Mouse (Mus musculus): ENCODE results near the gene Sestd1. TPM values are rescaled to one million over a fixed set of nuclear protein-coding genes. Genes with fewer than 3 reads are reported as not detected.
A peak's percentile ranks its signal among the peaks of the same experiment; 100 is the strongest.

Gene Sestd1
- total and polyA plus RNA-seq, 2 experiments from 2014 or later, result 28.1 to 59.9 TPM

DNA sequence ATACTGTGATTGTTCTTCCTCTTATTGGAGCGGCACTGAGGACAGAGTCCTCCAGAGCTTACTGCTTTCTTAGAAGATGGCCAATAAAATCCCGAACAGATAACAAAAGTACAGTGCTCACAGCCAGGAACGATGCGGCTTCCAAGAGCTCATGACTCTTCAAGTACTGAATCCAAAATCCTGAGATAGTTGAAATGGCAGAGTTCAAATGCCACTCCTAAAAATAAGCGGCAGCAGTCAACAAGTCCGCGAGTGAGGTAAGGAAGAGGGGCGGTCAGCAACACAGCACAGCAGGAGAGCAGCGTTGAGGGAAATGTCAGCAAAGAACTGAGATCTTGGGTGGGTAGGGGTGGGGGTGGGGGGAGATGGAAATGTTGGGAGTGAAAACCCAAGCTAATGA, 32.2 kb upstream of the Sestd1 start:
- Histone ChIP-seq H3K27ac (ENCODE audit: low read depth, low read length) (no peak overlapping the region), H3K9me3 (ENCODE audit: low read length) (no peaks in the 10 kb centered on the region), H3K9ac (no peak overlapping the region), H3K4me3 (ENCODE audit: low read depth, low read length) (no peak overlapping the region), H3K4me1 (ENCODE audit: insufficient read depth) (no peaks in the 10 kb centered on the region; the same call in 1 of the 2 replicates), H3K4me2 (ENCODE audit: low read depth) (no peak overlapping the region), H3K36me3 (ENCODE audit: insufficient read depth) (no peaks in the 10 kb centered on the region), H3K27me3 (ENCODE audit: insufficient read depth, low read length) (no peaks in the 10 kb centered on the region)
- 81% methylated on average over 9 of the region's 9 CpGs for WGBS
- DNase-seq (no peak), ATAC-seq (no peak)
- TF ChIP-seq CTCF (IDR thresholded peaks at IDR 0.05; ENCODE audit: low read depth), result no peak

DNA sequence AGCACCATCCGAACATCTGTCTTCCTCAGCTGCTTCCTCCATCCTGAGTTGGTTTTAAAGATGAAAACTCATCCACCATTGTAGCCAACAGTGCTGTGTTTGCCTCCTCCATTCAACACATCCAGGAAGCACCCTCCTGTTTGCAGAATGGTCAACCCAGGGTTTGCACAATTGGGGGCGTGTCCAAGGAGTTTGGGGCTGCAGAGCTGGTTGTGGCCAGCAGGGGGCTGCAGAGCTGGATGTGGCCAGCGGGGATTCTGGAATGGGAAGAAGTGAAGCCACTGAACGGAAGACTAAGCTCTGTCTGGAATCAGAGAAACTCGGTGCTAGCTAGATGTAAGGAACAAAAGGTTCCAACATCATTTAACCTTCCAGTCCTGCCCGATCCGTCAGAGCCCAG, 28.9 kb upstream of the Sestd1 start:
- Histone ChIP-seq H3K4me2 (ENCODE audit: low read depth) (no peak overlapping the region), H3K36me3 (ENCODE audit: insufficient read depth) (no peaks in the 10 kb centered on the region), H3K9ac (no peak overlapping the region), H3K4me1 (ENCODE audit: insufficient read depth) (no peaks in the 10 kb centered on the region), H3K27ac (ENCODE audit: low read depth, low read length) (no peak overlapping the region), H3K4me3 (ENCODE audit: low read depth, low read length) (no peak overlapping the region), H3K9me3 (ENCODE audit: low read length) (no peaks in the 10 kb centered on the region), H3K27me3 (ENCODE audit: insufficient read depth, low read length) (no peaks in the 10 kb centered on the region)
- no peak for ATAC-seq
- TF ChIP-seq CTCF (IDR thresholded peaks at IDR 0.05; ENCODE audit: low read depth), result peak; percentile 35
- DNase-seq, result no peak
- WGBS, result 55% methylated on average over 7 of the region's 7 CpGs

DNA sequence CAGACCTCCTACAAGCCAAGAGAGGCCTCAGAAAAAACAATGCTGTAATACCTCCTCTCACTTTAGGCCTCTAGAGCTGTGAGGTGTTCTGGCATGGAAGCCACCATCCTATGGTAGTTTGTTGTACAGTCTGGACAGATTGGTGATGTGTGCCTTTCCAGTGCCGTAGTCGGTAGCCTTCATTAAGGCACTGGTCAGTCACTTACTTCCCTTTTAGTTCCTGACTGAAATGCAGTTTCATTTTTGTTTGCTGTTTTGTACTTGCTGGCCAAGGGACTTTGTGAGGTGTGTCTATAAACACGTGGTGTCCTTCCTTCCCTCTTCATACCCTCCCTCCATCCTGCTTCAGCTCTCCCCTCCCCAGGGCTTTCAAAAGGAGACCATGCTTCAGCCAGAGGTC, 24.1 kb upstream of the Sestd1 start:
- no peaks in the 10 kb centered on the region for H3K9me3 ChIP-seq (ENCODE audit: low read length)
- no peak overlapping the region for H3K9ac ChIP-seq
- TF ChIP-seq CTCF (IDR thresholded peaks at IDR 0.05; ENCODE audit: low read depth), result no peak
- H3K4me2 ChIP-seq (ENCODE audit: low read depth), result no peak overlapping the region
- no peak overlapping the region for H3K27ac ChIP-seq (ENCODE audit: low read depth, low read length)
- H3K4me1 ChIP-seq (ENCODE audit: insufficient read depth), result no peaks in the 10 kb centered on the region
- H3K4me3 ChIP-seq (ENCODE audit: low read depth, low read length), result no peak overlapping the region
- no peak for ATAC-seq
- DNase-seq, result no peak
- H3K36me3 ChIP-seq (ENCODE audit: insufficient read depth), result no peaks in the 10 kb centered on the region
- no peaks in the 10 kb centered on the region for H3K27me3 ChIP-seq (ENCODE audit: insufficient read depth, low read length)
- 74% methylated on average over 3 of the region's 3 CpGs for WGBS

DNA sequence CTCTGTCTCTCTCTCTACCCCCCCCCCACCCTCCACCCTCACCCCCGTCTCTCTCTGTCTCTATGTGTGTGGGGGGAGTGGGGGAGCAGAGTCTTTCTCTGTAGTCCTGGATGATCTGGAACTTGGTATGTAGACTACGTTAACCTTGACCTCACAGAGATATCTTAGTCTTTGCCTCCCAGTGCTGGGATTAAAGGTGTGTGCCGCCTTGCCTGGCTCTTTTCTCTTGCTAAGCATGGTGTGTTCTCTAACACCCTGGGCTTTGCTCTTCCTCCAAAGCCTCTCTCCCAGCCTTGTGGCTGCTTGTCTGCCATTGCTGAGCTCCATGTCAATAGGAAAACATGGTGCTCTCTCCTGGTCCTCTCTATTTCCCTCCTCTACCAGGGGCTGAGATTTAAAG, 23.3 kb upstream of the Sestd1 start:
- Histone ChIP-seq H3K9me3 (ENCODE audit: low read length) (no peaks in the 10 kb centered on the region), H3K4me2 (ENCODE audit: low read depth) (no peak overlapping the region), H3K4me1 (ENCODE audit: insufficient read depth) (no peaks in the 10 kb centered on the region), H3K27me3 (ENCODE audit: insufficient read depth, low read length) (no peaks in the 10 kb centered on the region), H3K36me3 (ENCODE audit: insufficient read depth) (no peaks in the 10 kb centered on the region), H3K27ac (ENCODE audit: low read depth, low read length) (no peak overlapping the region), H3K4me3 (ENCODE audit: low read depth, low read length) (no peak overlapping the region), H3K9ac (no peak overlapping the region)
- no peak for TF ChIP-seq CTCF (IDR thresholded peaks at IDR 0.05; ENCODE audit: low read depth)
- ATAC-seq (no peak), DNase-seq (no peak)
- 93% methylated on average over 3 of the region's 3 CpGs for WGBS

DNA sequence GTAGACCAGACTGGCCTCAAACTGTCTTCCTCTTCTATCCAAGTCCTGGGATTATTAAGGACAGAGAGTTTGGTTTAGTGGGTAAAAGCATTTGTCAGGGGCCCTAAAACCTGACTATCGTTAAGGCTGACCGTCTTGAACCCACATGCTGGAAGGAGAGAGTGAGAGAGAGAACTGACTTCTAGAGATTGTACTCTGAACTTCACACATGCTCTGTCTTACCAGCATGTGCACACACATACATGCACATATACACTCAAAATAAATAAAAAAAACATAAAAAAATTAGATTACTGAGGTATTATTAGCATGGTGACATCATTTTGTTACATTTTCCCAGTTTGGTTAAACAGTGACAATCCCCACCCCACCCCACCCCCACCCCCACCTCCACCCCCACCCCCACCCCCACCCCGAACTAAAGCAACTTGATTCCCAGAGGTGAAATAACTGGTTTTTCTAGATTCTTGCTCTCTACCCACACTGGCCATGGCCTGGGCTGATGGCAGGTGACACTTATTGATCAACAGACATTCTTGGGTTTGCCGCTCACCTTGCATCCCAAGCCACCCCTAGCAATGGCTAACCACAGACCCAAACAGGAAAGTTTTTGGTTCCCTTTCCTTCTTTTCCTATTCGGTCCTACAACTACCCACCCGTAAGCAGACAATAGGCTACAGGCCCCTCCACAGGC, 22.4 kb upstream of the Sestd1 start:
- 84% methylated on average over 6 of the region's 6 CpGs for WGBS
- H3K27ac ChIP-seq (ENCODE audit: low read depth, low read length), result no peak overlapping the region
- no peak for TF ChIP-seq CTCF (IDR thresholded peaks at IDR 0.05; ENCODE audit: low read depth)
- no peak for ATAC-seq
- no peaks in the 10 kb centered on the region for H3K4me1 ChIP-seq (ENCODE audit: insufficient read depth)
- H3K36me3 ChIP-seq (ENCODE audit: insufficient read depth), result no peaks in the 10 kb centered on the region
- H3K9ac ChIP-seq, result no peak overlapping the region
- H3K27me3 ChIP-seq (ENCODE audit: insufficient read depth, low read length), result no peaks in the 10 kb centered on the region
- no peak overlapping the region for H3K4me2 ChIP-seq (ENCODE audit: low read depth)
- no peak overlapping the region for H3K4me3 ChIP-seq (ENCODE audit: low read depth, low read length)
- no peak for DNase-seq
- H3K9me3 ChIP-seq (ENCODE audit: low read length), result no peaks in the 10 kb centered on the region

DNA sequence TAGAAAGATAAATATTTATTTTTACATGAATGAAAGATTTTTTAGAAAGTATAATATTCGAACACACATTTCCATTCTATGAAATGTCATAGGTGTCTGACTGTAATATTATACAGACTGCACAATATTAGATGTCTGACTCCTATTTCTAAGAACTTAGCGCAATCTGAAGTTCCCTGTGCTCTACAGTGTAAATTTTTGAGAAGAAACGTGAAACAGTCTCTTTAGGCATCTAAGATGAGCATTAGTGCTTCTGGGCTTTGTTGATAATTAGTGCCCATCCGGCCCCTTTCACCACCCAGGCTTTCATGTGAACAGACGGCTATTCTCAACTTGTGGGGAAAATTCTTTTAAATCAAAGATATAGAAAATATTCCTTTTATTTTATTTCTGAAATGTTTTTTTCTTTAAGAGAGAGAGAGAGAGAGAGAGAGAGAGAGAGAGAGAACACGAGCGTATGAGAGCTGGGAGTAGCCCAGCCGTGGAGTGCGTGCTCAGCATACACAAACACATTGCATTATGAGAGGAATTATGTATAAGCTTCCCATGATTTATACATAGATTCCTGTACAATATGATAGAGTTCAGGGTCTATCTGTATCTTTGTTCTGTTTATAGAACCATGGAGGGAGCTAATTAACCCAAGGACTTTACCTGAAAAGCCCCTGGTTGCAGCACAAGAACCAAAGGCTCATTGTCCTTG, 21.4 kb upstream of the Sestd1 start:
- Histone ChIP-seq H3K4me1 (ENCODE audit: insufficient read depth) (no peaks in the 10 kb centered on the region), H3K9ac (peak overlapping the region; percentile 7; the same call in 1 of the 2 replicates), H3K36me3 (ENCODE audit: insufficient read depth) (no peaks in the 10 kb centered on the region), H3K9me3 (ENCODE audit: low read length) (no peaks in the 10 kb centered on the region), H3K27me3 (ENCODE audit: insufficient read depth, low read length) (no peaks in the 10 kb centered on the region), H3K4me2 (ENCODE audit: low read depth) (no peak overlapping the region), H3K4me3 (ENCODE audit: low read depth, low read length) (no peak overlapping the region), H3K27ac (ENCODE audit: low read depth, low read length) (no peak overlapping the region)
- 49% methylated on average over 9 of the region's 9 CpGs for WGBS
- DNase-seq (peak; percentile 56), ATAC-seq (peak; percentile 63; the same call in 1 of the 2 replicates)
- TF ChIP-seq CTCF (IDR thresholded peaks at IDR 0.05; ENCODE audit: low read depth), result no peak

DNA sequence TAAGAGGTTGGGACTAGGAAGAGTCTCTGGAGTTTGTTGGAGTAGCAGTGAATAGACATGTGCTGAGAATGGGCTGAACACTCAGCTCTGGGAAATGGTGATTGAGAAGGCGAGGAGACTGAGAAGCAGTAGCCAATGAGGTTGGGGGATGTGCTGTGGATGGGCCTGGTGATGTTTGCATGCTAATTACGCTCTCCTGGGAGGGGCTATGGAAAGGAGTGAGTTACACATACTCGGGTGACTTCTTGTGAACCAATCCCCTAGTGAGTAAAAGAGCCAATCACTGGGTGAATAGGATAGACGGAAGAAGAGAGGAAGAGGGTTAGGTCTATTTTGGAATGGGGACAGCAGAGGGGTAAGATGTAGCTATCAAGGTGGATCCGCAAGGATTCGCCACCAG, 9.3 kb upstream of the Sestd1 start:
- H3K4me2 ChIP-seq (ENCODE audit: low read depth), result no peak overlapping the region
- no peaks in the 10 kb centered on the region for H3K36me3 ChIP-seq (ENCODE audit: insufficient read depth)
- no peaks in the 10 kb centered on the region for H3K27me3 ChIP-seq (ENCODE audit: insufficient read depth, low read length)
- H3K4me1 ChIP-seq (ENCODE audit: insufficient read depth), result no peaks in the 10 kb centered on the region
- H3K27ac ChIP-seq (ENCODE audit: low read depth, low read length), result no peak overlapping the region
- no peak for TF ChIP-seq CTCF (IDR thresholded peaks at IDR 0.05; ENCODE audit: low read depth)
- ATAC-seq (no peak), DNase-seq (no peak)
- H3K9me3 ChIP-seq (ENCODE audit: low read length), result no peaks in the 10 kb centered on the region
- H3K4me3 ChIP-seq (ENCODE audit: low read depth, low read length), result no peak overlapping the region
- H3K9ac ChIP-seq, result no peak overlapping the region
- 65% methylated on average over 6 of the region's 6 CpGs for WGBS
